Mouse (Mus musculus): ENCODE measurements at regions not wholly inside any gene's neighbourhood (a gene's known extent, or its start where the extent isn't known, plus 50 kb on each side); places are given as distances from the start of the nearest gene placed in this dataset.

- TF ChIP-seq CTCF (IDR thresholded peaks at IDR 0.05; ENCODE audit: control insufficient read depth, insufficient read depth, insufficient read length) (no peak), MYOG (IDR thresholded peaks at IDR 0.05; ENCODE audit: control insufficient read depth, extremely low read depth, insufficient read length) (no peak), USF1 (IDR thresholded peaks at IDR 0.05; ENCODE audit: low read depth) (no peak), MYOD1 (IDR thresholded peaks at IDR 0.05; ENCODE audit: control insufficient read depth, insufficient read length, low read depth) (no peak), MAX (IDR thresholded peaks at IDR 0.05) (no peak), CEBPB (IDR thresholded peaks at IDR 0.05; ENCODE audit: low read depth) (no peak)
Measured at GRCm38 (mm10) chr13:3258379-3258778, 279.5 kb upstream of the Gdi2 start.
